Mouse (Mus musculus) myocyte (in vitro differentiated cells): ENCODE data around the gene Vmn1r81.

Source experiments
- POLR2A ChIP-seq: IDR thresholded peaks from one replicate; pipeline ENCODE4 v1.6.1; 2011; ENCODE audit warnings: low read depth, mild to moderate bottlenecking, control low read depth, moderate library complexity; ENCODE audit not compliant: insufficient read length
- TCF12 ChIP-seq: IDR thresholded peaks from one replicate; pipeline ENCODE4 v1.6.1; 2011; ENCODE audit warnings: mild to moderate bottlenecking, control low read depth; ENCODE audit not compliant: poor library complexity, insufficient read depth, severe bottlenecking
- USF1 ChIP-seq: IDR thresholded peaks from one replicate; pipeline ENCODE4 v1.6.1; 2011; ENCODE audit warnings: low read depth, mild to moderate bottlenecking, control low read depth, moderate library complexity

DNA sequence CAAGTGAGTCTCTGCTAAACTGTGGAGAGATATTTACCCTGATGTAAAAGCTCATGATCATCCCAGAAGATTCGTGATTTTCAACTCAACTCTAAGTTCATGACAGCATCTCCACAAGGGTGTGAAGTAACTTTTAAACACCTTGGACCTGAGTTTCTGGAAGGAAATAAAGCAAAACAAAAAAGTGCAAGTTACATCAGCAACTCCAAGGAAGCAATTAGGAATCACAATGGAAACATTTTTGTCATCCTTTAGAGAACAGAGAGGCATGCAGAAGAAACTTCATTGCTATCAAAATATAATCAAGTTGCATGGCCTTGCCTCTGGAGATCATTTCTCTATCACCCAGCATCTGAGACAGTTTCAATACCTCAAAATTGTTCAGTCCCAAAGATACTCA, at the start of gene Vmn1r81:
- no peak for TF ChIP-seq POLR2A
- no peak for TF ChIP-seq USF1
- no peak for TF ChIP-seq TCF12
